Mouse (Mus musculus) heart, postnatal 4 days (tissue): ENCODE data around the gene Rtl6. TPM values are rescaled to one million over a fixed set of nuclear protein-coding genes. Genes with fewer than 3 reads are reported as not detected.

Experiments used
- DNase-seq: peaks from one replicate; pipeline ENCODE4 v3.0.0; 2021
- total RNA-seq, 2 experiments: library from RNA; stranded (reverse); gene quantifications; 2 replicates each; pipeline ENCODE4 v1.2.3; 2021

Gene Rtl6
- total RNA-seq, 2 experiments from 2014 or later: 10.2 to 10.6 TPM

DNA sequence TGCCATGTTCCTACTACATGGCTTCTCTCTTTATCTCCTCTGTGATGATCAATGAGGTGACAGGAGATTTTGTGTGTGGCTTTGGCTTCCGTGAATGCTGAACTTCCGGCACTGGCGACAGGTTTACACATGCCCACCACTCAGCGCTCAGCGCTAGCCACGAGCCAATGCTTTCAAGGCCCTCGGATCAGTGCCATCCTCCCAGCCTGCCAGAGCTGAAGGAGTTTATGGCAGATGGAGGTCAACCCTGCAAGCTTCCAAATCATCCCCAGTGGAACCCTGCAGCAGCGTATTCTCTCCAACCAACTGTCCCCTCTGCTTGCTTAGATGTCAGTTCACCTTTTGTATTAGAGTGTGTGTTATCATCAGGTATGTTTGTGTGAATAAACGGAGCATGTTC, 21.0 kb downstream of the Rtl6 start:
- DNase-seq: no peak

DNA sequence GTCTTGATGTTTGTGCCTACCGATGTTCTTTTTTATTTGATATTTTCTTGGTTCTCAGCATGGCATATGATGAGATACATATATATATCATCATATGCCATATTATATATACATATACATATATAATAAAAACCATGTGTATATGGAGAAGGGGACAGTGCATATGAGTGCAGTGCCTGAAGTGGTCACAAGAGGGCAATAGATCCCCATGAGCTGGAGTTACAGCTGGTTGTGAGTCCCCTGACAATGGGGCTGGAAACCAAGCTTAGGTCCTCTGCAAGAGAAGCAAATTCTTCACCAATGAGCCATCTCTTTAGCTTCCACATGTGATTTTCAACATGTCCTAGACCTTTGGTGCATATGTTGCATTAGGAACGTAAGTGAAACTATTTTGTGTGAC, 21.7 kb downstream of the Rtl6 start:
- DNase-seq: no peak

DNA sequence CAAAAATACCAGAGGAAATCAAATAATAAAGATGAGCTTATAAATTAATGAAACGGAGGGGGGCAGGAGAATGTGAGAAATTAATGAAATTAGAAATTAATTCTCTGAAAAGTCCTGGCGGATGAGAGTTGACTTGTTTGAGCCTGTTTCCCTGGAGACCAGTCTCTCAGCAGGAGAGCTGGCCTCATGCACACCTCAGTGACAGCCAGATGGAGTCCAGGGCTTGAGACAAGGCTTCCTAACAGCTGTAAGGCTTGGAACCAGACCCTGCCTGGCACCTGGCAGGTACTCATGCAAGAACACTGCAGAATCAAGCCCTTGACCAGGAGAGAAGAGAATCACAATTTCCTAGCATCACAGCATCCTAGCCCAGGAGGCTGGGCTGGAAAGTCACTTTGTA, 25.4 kb downstream of the Rtl6 start:
- DNase-seq: no peak

DNA sequence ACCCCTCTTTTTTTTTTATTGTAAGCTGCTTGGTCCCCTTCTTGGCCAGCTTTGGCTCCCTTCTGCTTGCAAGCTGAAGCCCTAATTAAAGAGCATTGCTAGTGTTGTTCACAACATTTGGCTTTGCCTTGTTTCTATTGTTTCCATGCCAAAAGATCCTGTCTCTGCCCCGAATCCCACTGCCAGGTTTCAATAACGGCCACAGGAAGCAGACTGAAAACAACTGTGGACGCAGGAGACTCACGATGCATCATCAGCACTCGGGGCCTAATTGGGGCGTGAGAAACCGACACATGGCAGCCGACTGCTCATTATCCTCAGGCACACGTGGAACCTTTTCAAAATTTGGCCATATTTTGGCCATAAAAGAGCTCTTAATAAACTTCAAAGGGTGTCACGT, 26.1 kb downstream of the Rtl6 start:
- DNase-seq: no peak

GRCm38 (mm10) chr15:84526921-84527320, 30.7 kb downstream of the Rtl6 start:
- DNase-seq: no peak

- DNase-seq: no peak
These were observed 32.3 kb downstream of the Rtl6 start for GRCm38 (mm10) chr15:84525222-84525883.

GRCm38 (mm10) chr15:84522953-84523689, 34.5 kb downstream of the Rtl6 start:
- no peak for DNase-seq

DNA sequence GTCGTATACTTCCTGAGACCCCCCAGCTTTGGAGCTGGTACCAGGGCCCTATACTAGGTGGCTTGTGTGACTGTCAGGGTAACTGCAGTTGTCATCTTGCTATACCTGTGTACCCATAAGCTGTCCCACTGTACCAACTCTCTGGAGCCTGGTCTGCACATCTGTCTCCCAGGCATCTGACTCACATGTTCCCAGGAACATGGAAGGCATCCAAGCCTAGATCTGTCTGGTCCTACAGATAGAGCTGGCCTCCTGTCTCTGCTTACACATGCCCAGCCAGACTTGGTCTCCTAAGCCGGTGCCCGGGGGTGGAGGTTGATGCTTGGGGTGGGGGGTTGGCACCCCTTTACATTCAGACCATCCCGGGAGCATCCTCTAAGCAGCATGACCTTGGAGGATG, 36.1 kb downstream of the Rtl6 start:
- no peak for DNase-seq

DNA sequence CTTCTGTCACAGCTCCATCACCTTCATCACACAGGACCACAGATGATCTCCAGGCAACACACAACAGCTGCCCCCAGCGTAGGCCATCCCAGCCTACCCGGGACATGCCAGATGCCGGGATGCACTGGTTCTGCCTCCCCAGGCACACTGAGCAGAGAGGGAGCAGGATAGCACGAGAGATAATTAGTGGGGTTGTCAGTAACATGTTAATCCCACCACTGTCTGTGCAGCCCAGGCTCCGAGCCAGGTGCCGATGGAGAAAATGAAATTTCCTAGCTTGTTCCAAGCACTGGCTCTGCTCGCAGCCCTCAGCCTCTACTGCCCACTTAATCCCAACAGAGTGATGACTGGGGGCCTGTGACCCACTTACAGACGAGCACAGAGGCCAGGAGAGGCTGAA, 39.1 kb downstream of the Rtl6 start:
- no peak for DNase-seq

DNA sequence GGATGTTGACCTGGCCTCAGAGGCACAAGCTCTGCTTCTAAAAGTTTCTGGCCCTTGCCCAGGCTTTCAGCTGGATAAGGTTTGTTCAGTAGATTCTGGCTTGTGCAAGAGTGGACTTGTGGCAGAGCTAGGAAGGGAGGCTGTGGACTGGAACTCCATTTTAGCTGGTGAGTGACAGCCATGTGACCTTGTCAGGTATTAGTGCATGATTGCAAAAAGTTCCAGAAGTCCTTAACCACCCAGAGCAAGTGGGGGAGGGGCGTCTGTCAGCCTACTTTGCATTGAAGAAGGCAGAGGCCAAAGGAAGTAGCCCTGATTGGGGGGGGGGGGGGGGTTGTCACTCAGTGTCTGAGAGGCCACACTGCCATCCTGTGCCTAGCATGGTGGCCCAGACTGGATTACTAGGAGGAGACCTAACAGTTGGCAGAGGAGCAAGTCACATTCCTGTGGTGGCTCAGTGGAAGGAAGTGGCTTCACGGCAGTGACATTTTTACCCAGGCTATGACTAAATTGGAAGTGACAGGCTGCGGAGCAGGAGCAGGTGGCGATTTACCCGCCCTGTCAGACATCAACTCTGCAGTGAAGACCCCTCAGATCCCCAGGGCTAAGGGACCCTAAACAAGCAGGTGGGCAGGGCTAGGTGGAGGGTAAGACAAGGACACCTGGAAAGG, 44.9 kb downstream of the Rtl6 start:
- peak; percentile 18 for DNase-seq

DNA sequence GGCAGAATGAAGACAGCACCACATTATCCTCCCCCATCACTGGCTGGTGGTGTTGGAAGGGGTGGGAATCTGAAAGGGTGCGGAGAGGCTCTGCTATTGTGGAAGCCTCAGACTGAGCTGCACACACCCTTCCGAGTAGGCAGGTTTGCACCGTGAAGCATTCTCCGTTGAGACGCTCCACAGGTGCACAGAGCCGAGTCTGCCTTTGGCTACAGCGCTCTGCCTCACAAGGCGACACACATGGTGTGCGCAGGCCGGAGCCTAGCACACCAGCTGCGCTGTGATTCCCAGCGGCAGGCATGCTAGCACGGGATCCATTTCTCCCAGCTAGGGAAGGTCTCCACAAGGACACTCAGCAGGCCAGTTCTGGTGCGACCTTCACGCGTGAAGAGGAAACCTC, 47.6 kb downstream of the Rtl6 start:
- no peak for DNase-seq

DNA sequence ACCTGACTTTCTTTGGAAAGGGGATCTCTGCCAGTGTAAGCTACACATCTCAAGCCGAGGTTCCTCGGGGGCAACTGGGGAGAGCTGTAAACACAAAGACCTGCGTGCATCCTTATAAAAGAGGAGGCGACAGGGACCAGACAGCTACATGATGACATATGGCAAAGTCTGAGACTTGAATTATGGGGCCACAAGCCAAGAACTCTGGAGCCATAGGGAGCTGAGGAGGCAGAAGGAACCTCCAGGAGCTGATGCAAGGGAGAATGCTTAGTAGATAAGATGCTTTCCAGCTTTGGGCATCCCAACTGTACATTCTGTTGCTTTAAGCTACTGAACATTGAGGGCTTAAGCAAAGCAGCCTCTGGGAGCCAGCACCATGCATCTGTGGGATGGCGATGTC, 48.5 kb downstream of the Rtl6 start:
- DNase-seq: no peak

- DNase-seq: no peak
These were observed 51.6 kb downstream of the Rtl6 start for GRCm38 (mm10) chr15:84506026-84506425.

GRCm38 (mm10) chr15:84504895-84505294, 52.7 kb downstream of the Rtl6 start:
- peak; percentile 29 for DNase-seq

Other genes starting within 250 kb of the Rtl6 start
- gene Parvg, start 233.8 kb downstream of the Rtl6 start, total RNA-seq: 1 to 10 TPM; 1.6 to 2.4 TPM
- 1 to 10 TPM; 2.3 to 3.2 TPM for gene Shisal1, start 110.7 kb downstream of the Rtl6 start, total RNA-seq
- 10 to 100 TPM; 11.6 to 12.3 TPM for gene Prr5, start 111.8 kb upstream of the Rtl6 start, total RNA-seq
- gene Arhgap8, start 162.2 kb upstream of the Rtl6 start, total RNA-seq: 1 to 10 TPM; 3.8 to 4.0 TPM